Mouse (Mus musculus) urinary bladder, adult 18-20 months (tissue): ENCODE data around the gene Hoxc10.

Experiments
- DNase-seq, 2 experiments: peaks; one replicate each; pipeline ENCODE4 v3.0.0; 2022; ENCODE audit warnings: low spot score in 2 of 2, mixed read lengths in 2 of 2

Hoxc10 gene

GRCm38 (mm10) chr15:102943468-102943813 is 23.2 kb upstream of the Hoxc10 start:
- no peak for DNase-seq

- no peak for DNase-seq
Measured at GRCm38 (mm10) chr15:102945185-102946077, 21.2 kb upstream of the Hoxc10 start.

- DNase-seq: no peak
Measured at GRCm38 (mm10) chr15:102947276-102947675, 19.3 kb upstream of the Hoxc10 start.

GRCm38 (mm10) chr15:102948842-102949241 is 17.8 kb upstream of the Hoxc10 start:
- DNase-seq: no peak

- no peak for DNase-seq
Measured at GRCm38 (mm10) chr15:102949696-102950095, 16.9 kb upstream of the Hoxc10 start.

GRCm38 (mm10) chr15:102950877-102951276 is 15.7 kb upstream of the Hoxc10 start:
- no peak for DNase-seq

- no peak for DNase-seq
Measured at GRCm38 (mm10) chr15:102953561-102953960, 13.0 kb upstream of the Hoxc10 start.

GRCm38 (mm10) chr15:102954192-102955006 is 12.2 kb upstream of the Hoxc10 start, which contains the start of gene Hoxc11:
Gene Hoxc11 (plus strand): TSS chr15:102954427.
- DNase-seq: no peak

- no peak for DNase-seq
Measured at GRCm38 (mm10) chr15:102955007-102955382, 11.6 kb upstream of the Hoxc10 start.

GRCm38 (mm10) chr15:102955833-102956640 is 10.6 kb upstream of the Hoxc10 start:
- DNase-seq: no peak

GRCm38 (mm10) chr15:102956906-102957305 is 9.7 kb upstream of the Hoxc10 start:
- DNase-seq: no peak

- no peak for DNase-seq
Measured at GRCm38 (mm10) chr15:102959663-102960191, 6.9 kb upstream of the Hoxc10 start.

- no peak for DNase-seq
Measured at GRCm38 (mm10) chr15:102961728-102962127, 4.9 kb upstream of the Hoxc10 start.

GRCm38 (mm10) chr15:102962492-102962891 is 4.1 kb upstream of the Hoxc10 start:
- no peak for DNase-seq

GRCm38 (mm10) chr15:102963259-102963658 is 3.3 kb upstream of the Hoxc10 start:
- no peak for DNase-seq

- no peak for DNase-seq
Measured at GRCm38 (mm10) chr15:102963671-102964640, 2.6 kb upstream of the Hoxc10 start.

GRCm38 (mm10) chr15:102965003-102965891 is 1.3 kb upstream of the Hoxc10 start:
- no peak for DNase-seq

GRCm38 (mm10) chr15:102965892-102966775 is 462 bp upstream of the Hoxc10 start:
- peak in 1 of 2 experiments; percentile 81 for DNase-seq

GRCm38 (mm10) chr15:102967312-102967510 is 615 bp downstream of the Hoxc10 start, which contains the start of gene Hoxc5:
Gene Hoxc5 (plus strand): TSS chr15:102967443.
- no peak for DNase-seq
